Mouse (Mus musculus) naive thymus-derived CD4-positive, alpha-beta T cell, adult 2 months (primary cell): ENCODE measurements around the gene Ybx3.

ENCODE experiments used
- DNase-seq: peaks from one replicate; pipeline ENCODE4 v3.0.0-alpha.2; 2011; ENCODE audit warnings: low read depth

Gene Ybx3

DNA sequence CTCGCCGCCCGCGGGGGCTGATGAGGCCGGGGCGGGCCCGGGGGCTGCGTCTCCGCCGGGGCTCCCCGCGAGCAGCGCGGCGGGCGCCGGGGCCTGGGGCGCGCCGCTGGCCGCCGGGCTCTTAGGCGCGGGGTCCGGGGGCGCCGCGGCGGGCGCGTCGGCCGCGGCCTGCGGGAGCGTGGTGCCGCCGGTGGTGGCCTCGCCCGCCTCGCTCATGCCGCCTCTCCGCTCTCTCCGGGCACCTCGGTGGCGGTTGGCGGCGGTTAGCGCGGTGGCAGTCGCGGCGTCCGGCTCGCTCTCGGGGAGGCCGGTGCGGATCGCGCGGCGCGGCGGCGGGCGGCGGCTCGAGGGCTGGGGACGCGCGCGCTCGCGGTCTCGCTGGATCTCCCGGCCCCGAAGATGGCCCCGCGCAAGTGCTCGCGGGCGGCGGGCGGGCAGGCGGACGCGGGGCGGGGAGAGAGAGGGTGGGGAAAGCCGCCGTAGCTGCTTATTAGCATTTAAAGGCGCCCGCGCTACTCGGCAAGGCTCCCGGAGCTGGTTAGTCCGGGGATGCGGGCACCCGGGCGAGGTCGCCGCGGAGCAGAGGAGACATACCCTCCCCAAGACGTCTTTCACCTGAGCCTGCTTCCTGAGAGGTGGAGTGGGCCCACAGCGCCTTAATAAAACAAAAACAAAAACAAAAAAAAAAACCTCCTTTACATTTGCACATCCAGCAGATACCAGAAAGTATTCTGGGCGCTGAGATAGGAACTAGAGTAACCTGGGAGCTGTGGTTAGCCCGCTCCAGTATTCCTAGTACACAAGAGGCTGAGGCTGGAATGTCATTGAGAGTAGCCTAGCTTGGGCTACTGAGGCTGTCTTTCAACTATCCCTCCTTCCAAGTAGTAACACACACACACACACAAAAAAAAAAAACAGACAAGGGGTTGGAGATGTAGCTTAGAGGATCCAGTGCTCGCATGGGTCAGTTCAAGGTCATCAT lies at the start of gene Ybx3:
Ybx3 (minus strand) TSS at position 437 of the 982 bp plus-strand sequence.
- peak; percentile 49 for DNase-seq

- DNase-seq, result no peak
These were observed 48.4 kb upstream of the Ybx3 start for GRCm38 (mm10) chr6:131436626-131437025.

GRCm38 (mm10) chr6:131434088-131434487 lies 45.8 kb upstream of the Ybx3 start:
- DNase-seq, result no peak

DNA sequence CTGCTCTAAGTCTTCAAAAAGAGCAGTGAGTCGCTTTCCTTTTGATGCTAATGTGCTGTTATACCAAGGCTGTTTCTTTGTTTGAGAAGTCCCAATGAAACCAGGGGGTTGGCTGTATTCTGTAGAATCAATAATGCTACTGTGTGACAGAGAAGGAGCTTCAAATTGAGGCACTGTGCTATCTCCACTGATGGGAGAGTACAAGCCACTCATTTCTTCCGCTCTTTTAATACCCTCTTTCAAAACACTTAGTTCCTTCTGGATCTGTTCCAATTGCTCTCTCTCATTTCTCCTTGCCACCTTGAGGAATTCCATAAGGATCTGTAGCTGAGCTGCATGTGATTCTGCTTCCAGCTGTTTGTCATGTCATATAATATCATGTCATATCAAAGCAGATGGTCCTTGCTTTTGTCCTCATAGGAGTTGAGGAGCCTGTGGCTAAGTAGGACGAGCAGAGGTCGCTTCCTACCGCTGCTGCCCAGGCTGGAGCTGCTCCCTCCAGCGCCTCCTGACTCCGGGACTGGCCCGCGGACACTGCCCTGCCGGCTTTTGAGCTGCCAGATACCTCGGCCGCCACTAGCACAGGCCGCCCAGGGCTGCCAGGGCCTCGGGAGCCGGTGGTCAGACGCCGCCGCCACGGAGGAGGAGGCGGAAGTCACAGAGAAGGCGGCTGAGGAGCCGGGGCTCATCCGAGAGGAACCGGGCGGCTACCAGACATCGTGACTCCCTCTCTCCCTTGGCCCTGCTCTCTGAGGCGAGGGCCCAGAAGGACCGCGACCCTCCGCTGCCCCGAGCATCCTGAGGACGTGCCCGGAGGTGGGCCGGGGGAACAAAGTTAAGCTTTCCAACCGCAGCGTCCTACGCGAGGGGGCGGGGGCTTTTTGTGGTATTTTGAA lies 45.1 kb upstream of the Ybx3 start:
- DNase-seq, result no peak

DNA sequence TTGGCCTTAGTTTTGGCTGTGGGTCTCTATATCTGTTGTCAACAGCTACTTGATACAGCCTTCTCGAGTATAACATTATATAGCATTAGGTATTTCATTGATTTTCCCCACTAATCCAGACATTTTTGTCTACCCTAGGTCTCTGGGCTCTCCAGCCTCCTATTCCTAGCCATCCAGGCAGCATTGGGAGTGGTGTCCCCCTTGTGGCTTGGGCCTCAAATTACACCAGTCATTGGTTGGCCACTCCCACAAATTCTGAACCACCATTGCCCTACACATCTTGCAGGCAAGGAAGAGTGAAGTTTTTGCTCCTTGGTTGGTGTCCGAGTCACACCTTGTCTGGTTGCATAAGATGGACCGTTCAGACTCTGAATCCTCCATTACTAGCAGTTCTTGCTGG lies 33.3 kb upstream of the Ybx3 start:
- peak; percentile 24 for DNase-seq

DNA sequence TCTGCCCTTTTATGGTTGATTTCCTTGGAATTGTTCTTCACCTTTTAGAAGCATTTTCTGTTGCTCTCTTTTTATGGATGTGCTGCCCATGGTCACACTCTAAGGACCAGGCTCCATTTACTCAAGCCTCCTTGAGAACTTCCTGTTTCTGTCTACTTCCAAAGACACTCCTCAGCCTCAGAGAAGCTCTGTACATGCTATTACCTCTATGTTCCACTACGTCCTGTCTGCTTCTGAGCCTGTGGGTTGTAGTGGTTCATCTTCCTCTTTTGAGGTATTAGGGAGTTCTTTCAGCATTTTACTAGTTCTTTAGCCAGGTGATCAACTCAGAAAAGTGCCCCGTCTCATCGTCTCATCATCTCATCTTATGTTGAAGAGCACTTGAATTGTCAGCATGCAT lies 31.3 kb upstream of the Ybx3 start:
- no peak for DNase-seq

DNA sequence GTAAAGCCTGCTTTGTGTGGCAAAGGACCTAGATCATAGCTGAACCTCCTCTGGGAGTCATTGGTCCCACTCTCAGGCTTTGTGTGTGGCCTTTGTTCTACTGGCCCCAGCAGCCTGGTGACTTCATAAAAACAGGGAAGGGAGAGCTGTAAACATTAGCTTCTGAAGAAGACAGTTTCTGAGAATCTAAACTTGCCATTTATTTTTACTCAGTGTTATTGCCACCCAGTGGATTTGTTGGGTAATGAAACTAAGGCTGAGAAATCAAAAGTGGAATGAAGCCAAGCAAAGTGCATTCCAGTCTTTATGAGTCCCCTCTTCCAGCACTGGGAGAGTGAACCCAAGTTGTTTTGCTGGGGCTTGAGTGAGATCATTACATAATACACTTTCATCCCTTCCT lies 30.5 kb upstream of the Ybx3 start:
- DNase-seq, result peak; percentile 15

DNA sequence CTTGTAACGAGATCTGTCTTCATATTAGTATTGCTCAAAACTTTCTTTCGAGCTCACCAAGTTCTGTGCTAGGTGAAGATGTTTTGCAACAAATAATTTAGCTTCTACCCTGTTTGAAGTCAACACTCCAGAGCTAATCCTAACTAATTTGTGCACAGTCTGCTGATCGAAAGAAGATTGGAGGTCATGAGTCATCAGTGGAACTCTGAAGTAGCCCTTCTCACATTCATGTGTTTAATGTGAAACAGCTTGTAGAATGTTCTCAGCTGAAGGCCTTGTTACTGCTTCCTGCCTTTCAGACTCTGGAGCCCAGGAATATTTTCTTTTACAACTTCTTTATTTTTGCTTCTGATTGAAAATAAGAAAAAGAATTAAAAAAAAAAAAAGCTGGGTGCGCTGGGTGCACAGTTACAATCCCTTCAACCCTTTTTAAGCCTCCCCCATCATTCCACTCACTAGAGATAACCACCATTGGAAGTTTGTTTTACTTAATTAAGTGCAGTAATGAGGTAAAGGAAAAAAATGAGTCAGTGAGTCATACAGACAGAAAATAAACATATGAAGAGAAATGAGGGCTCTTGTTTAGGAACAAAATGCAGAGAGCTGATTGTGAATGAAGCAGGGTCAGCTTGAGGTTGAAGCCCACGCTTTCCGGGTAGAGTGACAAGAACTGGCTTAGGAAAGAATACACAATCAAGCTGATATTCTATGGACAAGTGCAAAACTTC lies 23.0 kb upstream of the Ybx3 start:
- DNase-seq, result no peak

DNA sequence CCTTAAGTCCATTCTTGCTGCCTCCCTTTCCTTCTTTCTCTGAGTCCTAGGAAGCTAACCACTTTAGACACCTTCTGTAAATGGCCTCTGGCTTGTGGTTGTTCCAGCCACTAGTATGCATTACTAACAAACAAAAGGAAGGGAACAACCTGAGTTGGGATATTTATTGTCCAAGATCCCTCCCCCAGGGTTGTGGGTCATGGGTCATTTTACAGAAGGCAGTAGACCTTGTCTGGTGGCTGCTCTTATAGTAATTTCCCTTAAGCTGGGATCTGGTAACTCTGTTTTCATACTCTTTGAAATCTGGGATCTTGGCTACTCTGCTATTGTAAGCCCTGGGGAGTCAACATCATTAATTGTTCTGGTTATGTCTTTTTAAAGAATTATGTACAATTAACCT lies 18.7 kb upstream of the Ybx3 start:
- no peak for DNase-seq

- no peak for DNase-seq
These were observed 17.6 kb upstream of the Ybx3 start for GRCm38 (mm10) chr6:131405896-131406295.

DNA sequence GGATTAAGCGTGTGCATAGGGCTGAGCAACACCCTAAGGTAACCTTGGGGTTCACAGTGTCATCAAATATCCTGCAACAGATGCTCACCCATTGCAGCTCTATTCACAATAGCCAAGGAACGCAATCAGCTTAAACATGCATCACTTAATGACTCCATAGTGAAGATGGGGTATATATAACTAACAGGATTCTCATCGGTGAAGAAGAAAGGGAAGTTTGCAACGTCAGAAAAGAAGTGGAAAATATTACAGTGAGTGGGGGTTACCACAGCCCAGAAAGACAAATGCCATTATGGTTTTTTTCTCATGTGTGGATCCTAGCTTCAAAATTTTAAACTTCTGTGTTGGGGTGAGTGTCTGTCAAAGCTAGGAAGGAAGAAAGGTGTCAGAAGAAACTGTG lies 16.9 kb upstream of the Ybx3 start:
- DNase-seq, result no peak

DNA sequence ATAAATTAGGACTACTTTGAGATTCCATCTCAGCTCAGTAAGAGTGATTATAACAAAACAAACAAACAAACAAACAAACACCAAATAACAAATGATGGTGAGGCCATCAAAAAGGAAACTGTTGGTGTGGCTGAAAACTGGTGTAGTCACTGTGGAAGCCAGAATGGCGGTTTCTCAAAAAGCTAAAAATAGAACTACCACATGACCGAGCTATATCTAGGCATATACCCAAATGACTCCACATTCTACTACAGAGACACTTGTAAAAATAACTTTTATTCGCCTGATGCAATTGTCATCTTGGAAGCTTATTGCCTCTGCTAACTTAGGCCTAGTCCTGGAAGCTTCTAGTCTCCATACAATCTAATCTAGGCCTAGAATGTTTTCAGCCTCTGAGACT lies 16.0 kb upstream of the Ybx3 start:
- DNase-seq, result no peak

GRCm38 (mm10) chr6:131403036-131403435 lies 14.8 kb upstream of the Ybx3 start:
- no peak for DNase-seq

DNA sequence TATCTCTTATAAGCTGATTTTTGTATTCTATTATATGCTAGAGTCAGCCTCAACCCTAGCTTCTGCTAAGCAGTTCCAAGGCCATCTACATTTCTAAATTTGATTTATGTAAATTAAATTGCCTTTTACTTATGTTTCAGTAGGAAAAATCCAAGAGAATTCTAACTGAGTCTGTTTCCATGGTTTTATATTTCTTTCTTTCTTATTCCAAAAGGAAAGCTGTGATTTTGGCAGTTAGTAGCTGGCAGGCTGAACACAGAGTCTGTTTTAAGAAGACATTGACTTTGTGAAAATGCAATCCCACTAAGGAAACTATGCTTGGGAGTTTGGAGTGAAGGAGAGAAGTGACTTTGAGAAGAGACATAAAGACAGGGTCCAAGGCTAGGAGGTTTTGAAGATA lies 14.3 kb upstream of the Ybx3 start:
- DNase-seq, result no peak

DNA sequence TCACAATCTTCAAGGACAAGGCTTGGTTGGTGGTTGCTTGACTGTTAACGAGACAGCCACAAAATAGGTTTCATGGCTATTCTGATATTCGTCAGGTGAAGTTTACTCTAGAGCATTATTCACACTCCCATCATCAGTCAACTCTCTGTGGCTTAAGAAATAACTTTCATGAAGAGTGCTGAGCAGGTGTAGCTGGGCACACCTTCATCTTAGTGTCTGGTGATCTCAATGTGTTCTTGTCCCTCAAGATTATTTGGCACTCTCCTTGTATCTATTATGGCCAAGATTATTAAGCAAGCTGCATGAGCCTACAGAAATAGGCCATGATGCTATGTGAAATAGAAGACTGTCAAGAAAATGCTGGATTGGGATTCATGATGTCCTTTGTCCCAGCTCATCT lies 13.0 kb upstream of the Ybx3 start:
- DNase-seq, result no peak

- no peak for DNase-seq
These were observed 8.4 kb upstream of the Ybx3 start for GRCm38 (mm10) chr6:131396650-131397049.

DNA sequence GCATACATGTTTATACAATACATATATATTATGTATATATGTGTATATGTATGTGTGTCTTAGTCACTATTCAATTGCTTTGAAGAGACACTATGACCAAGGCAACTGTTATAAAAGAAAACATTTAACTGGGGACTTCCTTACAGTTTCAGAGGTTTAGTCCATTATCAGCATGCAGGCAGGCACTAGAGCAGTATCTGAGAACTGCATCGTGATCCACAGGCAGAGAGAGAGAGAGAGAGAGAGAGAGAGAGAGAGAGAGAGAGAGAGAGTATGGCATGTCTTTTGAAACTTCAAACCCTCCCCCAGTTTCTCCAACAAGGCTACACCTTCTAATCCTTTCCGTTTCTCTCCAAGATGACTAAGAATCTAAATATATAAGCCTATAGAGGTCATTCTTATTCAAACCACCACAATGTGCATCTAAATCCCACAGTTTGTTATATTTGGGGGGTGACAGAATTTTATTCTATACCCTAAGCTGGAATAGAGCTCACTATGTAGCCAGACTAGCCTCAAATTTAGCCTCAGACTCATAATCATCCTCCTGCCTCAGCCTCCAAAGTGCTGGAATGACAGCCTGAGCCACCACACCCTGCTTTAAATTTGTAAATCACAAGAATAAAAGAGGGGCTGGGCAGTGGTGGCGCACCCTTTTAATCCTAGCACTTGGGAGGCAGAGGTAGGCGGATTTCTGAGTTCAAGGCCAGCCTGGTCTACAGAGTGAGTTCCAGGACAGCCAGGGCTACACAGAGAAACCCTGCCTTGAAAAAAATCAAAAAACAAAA lies 5.8 kb upstream of the Ybx3 start:
- no peak for DNase-seq

- DNase-seq, result peak; percentile 32
These were observed 846 bp downstream of the Ybx3 start for GRCm38 (mm10) chr6:131387221-131388039.

DNA sequence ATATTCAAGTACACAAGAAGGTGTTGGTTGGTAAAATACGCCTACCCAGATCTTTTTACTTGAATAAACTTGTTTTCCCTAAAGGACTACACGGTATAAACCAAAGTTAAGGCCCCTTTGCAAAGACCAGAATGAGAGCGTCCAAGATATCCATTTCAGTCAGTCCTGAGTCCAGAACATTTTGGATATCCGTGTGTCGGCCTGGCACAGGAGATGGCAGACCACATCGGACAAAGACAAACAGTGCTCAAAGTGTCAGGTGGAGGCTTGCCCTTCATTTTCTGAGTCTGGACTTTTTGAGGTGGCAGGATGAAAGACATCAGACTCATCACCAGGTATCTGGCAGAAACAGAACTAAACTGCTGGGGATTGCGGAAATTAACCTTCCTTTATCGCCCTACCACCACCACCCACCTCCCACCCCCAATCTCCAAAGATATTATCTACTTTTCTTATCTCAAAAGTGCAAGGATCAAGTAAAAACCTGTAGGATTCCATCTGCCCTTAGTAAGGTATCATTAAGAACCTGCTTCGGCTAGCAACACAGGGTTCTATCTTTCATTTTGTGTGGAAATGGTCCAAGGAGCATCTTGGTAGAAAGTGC lies 1.8 kb downstream of the Ybx3 start:
- no peak for DNase-seq

GRCm38 (mm10) chr6:131385469-131385868 lies 2.8 kb downstream of the Ybx3 start:
- DNase-seq, result no peak
